Mouse (Mus musculus) testis, postnatal 10 days (tissue): Measurements from ENCODE around the gene Rnf212b.
"Not testable (repeated sequence)": the region's sequence is repeated elsewhere in the genome, so short reads cannot be mapped to it uniquely, and the experiment has no call there.

Experiments
- DNase-seq: peaks from one replicate; pipeline ENCODE4 v3.0.0; 2021; ENCODE audit warnings: low spot score

Gene Rnf212b

GRCm38 (mm10) chr14:54813991-54814390 lies at the start of gene Rnf212b:
Gene Rnf212b, plus strand, starts transcription at chr14:54814141.
- DNase-seq: peak; percentile 71

- not testable (repeated sequence) for DNase-seq
Observed at GRCm38 (mm10) chr14:54766937-54767336, 47.0 kb upstream of the Rnf212b start.

- no peak for DNase-seq
Observed at GRCm38 (mm10) chr14:54768314-54769067, 45.5 kb upstream of the Rnf212b start.

- DNase-seq: no peak
Observed at GRCm38 (mm10) chr14:54769068-54769425, 44.9 kb upstream of the Rnf212b start.

GRCm38 (mm10) chr14:54770373-54770772 lies 43.6 kb upstream of the Rnf212b start:
- no peak for DNase-seq

- DNase-seq: no peak
Observed at GRCm38 (mm10) chr14:54772333-54772856, 41.5 kb upstream of the Rnf212b start.

GRCm38 (mm10) chr14:54775534-54776041 lies 38.4 kb upstream of the Rnf212b start:
- no peak for DNase-seq

GRCm38 (mm10) chr14:54776768-54777167 lies 37.2 kb upstream of the Rnf212b start:
- DNase-seq: no peak

- DNase-seq: no peak
Observed at GRCm38 (mm10) chr14:54777893-54778292, 36.0 kb upstream of the Rnf212b start.

GRCm38 (mm10) chr14:54780084-54780483 lies 33.9 kb upstream of the Rnf212b start:
- no peak for DNase-seq

- DNase-seq: peak; percentile 64
Observed at GRCm38 (mm10) chr14:54780836-54781609, 32.9 kb upstream of the Rnf212b start.

- peak; percentile 69 for DNase-seq
Observed at GRCm38 (mm10) chr14:54781610-54782365, 32.2 kb upstream of the Rnf212b start, which contains the start of gene Slc7a8. Gene Slc7a8, minus strand, starts transcription at chr14:54781946.

- DNase-seq: no peak
Observed at GRCm38 (mm10) chr14:54782971-54783370, 31.0 kb upstream of the Rnf212b start.

GRCm38 (mm10) chr14:54785898-54786297 lies 28.0 kb upstream of the Rnf212b start:
- peak; percentile 89 for DNase-seq

GRCm38 (mm10) chr14:54786489-54786888 lies 27.5 kb upstream of the Rnf212b start:
- peak; percentile 79 for DNase-seq

- peak; percentile 52 for DNase-seq
Observed at GRCm38 (mm10) chr14:54787226-54787625, 26.7 kb upstream of the Rnf212b start.

GRCm38 (mm10) chr14:54788231-54788630 lies 25.7 kb upstream of the Rnf212b start:
- DNase-seq: no peak

- no peak for DNase-seq
Observed at GRCm38 (mm10) chr14:54792166-54792565, 21.8 kb upstream of the Rnf212b start.

- DNase-seq: no peak
Observed at GRCm38 (mm10) chr14:54793351-54793750, 20.6 kb upstream of the Rnf212b start.

- no peak for DNase-seq
Observed at GRCm38 (mm10) chr14:54793894-54794830, 19.8 kb upstream of the Rnf212b start.

GRCm38 (mm10) chr14:54795901-54796300 lies 18.0 kb upstream of the Rnf212b start:
- no peak for DNase-seq
